Mouse (Mus musculus): Measurements from ENCODE around the gene Cul4b.

Cul4b gene

DNA sequence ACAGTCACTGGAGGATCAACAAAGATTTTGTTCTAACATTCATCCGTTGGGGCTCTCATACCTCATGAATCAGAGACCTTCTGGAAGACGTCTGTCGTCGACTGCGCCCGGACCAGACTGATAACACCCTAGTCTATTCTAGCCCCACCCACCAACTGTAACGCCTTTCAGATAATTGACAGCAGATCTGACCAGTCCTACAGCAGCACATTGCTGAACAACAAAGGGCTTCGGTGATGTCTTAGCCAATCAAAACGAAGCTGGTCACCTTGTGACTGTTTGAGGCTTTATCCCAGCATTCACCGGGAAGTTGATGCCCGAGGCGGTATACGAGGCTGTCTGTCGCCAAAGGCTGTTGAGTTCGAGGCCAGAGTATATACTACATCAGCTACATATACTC, at the start of gene Cul4b:
Cul4b (minus strand) TSS at position 119 of the 400 bp plus-strand sequence.
- TF ChIP-seq GATA4 (IDR thresholded peaks at IDR 0.05; ENCODE audit: insufficient replicate concordance, low read length) = no peak

DNA sequence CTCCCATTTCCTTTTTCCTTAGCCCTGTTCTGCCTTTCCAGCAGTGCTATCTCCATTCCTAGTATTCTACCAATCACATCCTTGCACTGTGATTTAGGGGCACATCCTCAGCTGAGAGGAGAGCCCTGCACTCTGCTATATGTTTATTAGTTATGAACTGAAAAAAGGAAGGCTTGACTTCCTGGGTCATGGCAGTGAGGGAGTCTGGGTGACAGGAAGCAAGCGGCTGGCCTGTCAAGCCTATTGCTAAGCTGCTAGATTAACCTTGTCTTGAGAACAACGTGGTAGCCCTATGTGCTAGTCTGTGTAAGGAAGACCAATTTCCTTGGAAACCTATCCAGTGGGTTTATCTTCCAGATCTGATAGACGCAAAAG, 25.0 kb upstream of the Cul4b start:
- TF ChIP-seq GATA4 (IDR thresholded peaks at IDR 0.05; ENCODE audit: insufficient replicate concordance, low read length) = no peak

DNA sequence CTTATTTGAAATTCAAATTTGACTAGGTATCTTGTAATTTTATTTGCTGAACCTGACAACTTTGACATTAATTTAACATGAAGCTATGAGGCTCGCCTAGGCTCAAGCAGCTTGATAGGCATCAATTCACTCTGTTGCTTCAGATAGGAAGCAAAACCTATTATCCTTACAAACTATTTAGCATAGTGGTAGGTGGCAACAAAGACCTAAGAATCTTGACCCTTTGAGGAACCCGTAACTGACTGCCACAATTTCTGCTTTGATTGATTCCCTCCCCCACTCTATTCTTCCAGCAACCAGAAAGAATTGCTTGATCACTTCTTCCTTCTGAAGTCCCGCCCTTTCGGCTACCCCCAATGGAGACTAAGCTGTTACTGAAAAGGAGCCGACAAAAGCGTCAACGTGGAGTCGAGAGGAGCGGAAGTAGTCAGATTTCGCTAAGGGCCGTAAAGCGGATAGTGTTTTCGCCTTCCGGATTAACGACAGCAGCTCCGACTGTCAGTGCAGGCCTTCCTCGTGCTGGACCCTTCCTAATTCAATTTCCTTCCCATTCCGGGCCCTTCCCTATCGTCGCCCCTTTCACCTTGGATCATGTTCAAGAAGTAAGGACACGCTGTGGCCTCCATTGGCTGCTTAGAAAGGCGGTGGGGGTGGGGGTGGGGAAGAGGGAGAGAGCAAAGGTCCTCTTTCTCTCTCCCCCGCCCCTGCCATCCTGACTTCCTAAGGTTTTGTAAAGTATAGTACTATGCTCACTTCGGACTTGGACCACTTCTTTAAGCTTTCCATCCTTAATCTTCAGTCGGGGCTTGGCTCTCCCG, 24.4 kb upstream of the Cul4b start, which contains the start of gene Mcts1:
Mcts1 (plus strand) TSS at position 402 of the 818 bp plus-strand sequence.
- TF ChIP-seq GATA4 (IDR thresholded peaks at IDR 0.05; ENCODE audit: insufficient replicate concordance, low read length) = peak; percentile 15; the same call in 1 of the 2 replicates

DNA sequence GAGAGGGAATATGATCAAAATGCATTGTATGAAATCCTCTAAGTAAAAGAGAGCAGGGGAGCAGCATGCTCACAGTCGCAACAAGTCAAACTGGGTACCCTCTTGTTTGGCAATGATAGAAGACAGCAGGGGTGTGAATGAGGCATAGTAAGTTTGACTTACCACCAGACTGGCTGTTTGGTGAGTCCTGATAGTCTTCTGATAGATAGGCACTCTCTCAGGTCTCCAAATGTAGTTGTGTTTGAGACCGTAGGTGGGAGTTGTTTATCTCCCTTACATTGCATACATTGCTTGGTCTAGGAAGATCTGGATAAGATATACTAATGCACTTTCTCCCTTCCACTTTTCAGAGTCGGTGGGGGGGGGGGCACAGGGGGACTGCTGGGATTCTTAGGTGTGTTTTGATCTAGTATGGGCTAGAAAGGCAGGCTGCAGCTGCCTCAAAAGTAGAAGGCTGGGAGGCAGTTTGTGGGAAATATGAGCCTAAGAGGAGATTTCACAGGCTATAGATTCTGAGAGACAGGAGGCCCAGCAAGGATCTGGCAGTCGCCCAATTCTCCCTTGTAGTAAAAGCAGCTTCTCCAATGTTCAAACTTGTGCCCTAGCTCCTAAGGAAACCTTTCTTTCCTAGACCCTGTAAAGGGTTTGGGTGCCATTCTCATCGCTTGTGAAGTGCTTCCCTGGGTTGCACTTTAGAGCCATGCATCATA, 17.3 kb upstream of the Cul4b start:
- TF ChIP-seq GATA4 (IDR thresholded peaks at IDR 0.05; ENCODE audit: insufficient replicate concordance, low read length) = no peak

DNA sequence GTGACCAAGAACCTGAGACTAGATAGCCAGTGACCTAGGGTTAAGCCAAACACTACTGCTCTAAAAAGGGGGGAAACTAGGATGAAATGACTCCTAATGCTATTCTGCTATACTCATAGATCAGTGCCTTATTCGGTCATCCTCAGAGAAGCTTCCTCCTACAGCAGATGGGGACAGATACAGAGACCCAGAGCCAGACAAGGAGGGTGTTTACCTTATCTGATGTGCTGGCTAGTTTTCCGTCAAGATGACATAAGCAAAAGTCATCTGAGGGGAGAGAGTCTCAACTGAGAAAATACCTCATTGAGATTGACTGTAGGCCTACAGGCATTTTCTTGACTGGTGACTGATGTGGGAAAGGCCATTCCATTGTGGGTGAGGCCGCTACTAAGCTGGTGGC, 15.8 kb upstream of the Cul4b start:
- no peak for TF ChIP-seq GATA4 (IDR thresholded peaks at IDR 0.05; ENCODE audit: insufficient replicate concordance, low read length)

DNA sequence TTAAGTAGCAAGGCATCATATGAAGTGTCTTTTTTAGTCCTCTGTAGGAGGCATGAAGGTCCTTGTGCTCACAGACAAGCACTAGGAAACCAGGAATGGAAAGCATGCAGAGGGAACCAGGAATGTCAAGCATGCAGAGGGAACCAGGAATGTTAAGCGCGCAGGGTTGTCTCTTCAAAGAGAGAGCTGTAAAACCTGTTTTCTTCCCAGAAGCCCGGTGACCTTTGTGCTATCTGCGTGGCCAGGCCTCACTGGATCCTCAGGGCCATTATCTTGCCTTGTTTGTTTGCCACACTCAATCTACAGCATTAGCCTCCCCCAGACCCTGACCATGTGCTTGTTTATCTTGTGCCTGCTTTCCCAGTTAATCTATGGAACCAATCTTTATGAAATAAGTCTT, 13.8 kb upstream of the Cul4b start:
- no peak for TF ChIP-seq GATA4 (IDR thresholded peaks at IDR 0.05; ENCODE audit: insufficient replicate concordance, low read length)

DNA sequence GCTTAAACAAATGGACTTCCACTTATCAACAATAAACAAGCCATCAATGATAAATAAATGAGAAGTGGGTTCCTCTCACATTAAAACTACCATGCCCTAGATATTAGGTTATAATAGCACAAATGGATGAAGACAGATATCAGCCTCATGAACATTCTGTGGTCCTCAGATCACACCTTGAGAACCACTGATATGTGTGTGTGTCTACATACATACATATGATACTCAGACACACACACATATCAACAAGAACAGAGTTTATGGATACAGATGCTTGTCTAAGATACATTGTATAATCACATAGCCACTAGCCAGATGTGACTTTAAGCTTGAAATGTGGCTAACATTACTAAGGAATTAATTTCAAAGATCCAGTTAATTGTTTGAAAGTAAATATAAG, 7.3 kb upstream of the Cul4b start:
- no peak for TF ChIP-seq GATA4 (IDR thresholded peaks at IDR 0.05; ENCODE audit: insufficient replicate concordance, low read length)

DNA sequence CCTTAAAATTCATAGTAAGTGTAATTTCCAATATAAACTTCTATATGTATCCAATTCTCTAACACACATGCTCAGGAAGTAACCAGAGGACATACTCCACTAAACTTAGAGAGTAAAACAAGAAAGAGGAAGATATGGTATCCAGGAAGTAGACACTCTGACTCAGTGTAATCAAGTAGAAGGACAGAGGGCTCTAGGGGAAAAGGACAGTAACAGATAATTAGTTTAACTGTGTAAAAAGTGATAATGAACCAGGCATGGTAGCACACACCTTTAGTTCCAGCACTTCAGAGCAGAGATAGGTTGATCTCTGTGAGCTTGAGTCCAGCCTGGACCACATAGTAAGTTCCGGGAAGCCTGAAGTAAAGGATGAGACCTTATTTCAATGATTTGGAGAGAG, 5.1 kb upstream of the Cul4b start:
- TF ChIP-seq GATA4 (IDR thresholded peaks at IDR 0.05; ENCODE audit: insufficient replicate concordance, low read length) = no peak

DNA sequence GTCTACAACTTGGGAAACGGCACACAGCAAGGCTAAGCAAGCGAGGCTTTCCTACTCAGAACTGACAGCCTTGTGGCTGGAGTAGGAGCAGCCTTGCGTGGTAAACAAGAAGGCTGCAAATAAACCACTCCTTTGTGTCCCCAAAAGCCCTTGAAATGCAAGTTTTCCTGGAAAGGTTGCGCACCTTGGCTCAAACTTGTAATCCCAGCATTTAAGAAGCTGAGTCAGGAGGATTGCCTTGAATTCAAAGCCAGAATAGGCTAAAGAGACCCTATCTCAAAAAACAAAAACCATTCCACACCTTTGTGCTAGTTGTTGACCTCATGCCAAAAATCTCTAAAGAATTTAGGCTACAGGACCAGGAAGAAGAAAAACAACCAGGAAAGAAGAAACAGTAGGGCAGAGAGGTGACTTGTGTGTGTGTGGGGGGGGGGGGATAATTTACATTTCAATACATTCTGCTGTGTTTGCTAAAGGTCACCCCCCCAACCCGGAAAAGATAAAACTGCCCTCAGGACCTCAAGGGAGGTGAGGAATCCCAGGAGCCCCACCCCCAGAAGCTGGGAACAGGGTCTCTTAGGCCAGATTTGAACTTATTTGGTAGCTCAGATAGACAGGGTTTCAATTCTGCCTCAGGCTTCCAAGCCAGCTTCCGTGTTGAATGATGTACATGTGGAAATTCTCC, 9.3 kb downstream of the Cul4b start:
- no peak for TF ChIP-seq GATA4 (IDR thresholded peaks at IDR 0.05; ENCODE audit: insufficient replicate concordance, low read length)

DNA sequence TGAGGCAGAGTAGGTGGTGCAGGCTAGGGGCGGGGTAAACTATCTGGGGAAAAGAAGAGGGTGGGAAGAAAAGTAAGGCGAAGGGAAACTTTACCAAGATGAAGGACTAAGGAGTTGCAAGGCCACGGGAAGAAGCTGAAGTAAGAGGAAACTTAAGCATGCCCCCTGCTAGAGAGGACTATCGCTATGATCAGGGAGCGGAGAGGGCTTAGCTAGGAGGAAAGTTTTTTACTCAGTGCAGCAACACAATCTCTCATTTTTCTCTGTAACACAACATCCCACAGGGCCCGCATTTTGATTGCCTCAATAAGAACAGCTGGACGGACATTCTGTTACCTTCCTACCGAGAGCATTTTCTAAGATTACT, 10.8 kb downstream of the Cul4b start:
- no peak for TF ChIP-seq GATA4 (IDR thresholded peaks at IDR 0.05; ENCODE audit: insufficient replicate concordance, low read length)

DNA sequence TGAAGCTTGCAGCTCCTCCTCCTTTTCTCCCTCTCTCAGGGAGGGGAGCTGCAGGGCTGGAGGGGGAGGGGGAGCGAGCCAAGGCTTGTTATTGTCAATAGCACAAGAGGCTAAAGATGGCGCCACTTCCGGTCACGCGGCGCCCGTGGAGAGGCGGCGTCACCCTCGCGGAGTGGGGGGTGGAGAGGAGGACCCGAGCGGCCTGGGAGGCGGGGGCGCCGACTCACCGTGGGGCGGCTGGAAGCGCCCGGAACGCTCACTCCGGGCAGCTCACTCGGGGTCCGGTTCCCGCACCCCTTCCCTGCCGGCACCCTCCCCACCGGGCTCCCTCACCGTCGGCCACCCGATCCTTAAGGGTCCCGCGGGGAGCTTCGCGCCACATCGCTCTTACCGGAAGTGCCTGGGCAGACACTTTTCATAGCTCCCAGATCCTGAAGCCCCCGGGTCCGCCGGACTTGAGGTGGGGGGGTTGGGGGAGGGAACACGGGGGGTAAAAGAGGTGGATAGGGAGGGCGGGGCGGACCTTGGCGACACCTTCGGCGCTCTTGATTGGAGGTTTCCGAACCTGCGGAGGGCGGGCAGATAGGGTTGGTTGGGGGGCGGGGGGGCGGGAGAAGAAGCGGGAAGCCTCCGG, 11.3 kb downstream of the Cul4b start:
- TF ChIP-seq GATA4 (IDR thresholded peaks at IDR 0.05; ENCODE audit: insufficient replicate concordance, low read length) = no peak

DNA sequence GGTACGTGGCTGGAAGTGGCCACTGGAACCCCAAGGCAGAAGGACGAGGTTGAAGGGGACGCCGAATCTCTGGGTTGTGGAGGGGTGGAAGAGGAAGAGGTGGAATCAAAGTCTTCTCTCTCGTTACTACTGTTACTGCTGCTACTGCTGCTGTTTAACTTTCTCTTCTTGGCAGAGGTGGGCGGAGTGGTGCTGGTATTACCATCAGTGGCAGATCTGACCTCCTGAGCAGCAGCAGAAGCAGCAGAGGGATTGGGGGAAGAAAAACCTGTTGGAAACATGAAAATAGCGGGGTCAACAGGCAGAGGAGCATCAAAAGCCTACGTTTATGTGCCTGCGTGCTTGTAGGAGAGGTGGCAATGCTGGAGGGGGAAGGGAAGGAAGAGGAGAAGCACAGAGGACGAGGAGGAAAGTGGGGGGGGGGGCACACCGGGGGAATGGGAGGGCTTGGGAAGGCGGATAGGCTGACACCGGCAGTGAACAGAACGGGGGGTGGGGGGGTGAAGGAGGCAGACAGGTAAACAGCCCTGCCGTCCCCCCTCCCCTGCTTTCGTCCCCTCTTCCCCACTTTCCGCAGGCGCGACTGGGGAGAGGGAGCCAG, 12.0 kb downstream of the Cul4b start:
- no peak for TF ChIP-seq GATA4 (IDR thresholded peaks at IDR 0.05; ENCODE audit: insufficient replicate concordance, low read length)

DNA sequence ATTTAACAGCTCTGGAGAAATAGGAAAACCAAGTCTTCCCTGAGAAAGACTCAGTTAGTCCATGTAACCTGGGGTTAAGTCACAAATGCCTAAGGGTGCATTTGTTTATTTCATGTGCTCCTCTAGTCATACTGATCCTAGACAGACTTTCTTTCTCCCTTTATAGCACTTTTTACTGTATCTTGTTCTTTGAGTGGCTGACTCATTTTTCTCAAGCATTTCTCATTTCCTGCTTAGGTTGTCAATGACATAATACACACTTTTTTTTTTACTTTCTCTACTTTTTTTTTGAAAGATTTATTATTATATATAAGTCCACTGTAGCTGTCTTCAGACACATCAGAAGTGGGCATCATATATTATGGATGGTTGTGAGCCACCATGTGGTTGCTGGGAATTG, 22.7 kb downstream of the Cul4b start:
- TF ChIP-seq GATA4 (IDR thresholded peaks at IDR 0.05; ENCODE audit: insufficient replicate concordance, low read length) = no peak

DNA sequence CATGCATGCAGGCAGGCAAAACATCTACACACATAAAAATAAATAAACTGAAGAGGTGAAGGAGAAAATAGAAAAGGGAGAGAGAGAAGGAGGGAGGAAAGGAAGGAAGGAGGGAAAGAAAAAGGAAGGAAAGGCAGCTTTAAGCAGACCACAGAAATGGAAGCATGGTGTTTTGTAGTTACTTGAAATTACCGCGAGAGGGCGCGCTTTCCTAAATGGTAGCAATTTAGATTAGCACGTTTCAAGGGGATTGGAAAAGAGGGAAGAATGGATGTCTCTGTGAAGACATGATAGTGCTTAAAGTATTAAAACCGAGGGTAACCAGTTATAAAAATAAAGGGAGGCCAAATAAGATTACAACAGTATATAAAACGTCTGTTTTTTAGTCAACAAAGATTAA, 61.4 kb downstream of the Cul4b start:
- TF ChIP-seq GATA4 (IDR thresholded peaks at IDR 0.05; ENCODE audit: insufficient replicate concordance, low read length) = no peak

DNA sequence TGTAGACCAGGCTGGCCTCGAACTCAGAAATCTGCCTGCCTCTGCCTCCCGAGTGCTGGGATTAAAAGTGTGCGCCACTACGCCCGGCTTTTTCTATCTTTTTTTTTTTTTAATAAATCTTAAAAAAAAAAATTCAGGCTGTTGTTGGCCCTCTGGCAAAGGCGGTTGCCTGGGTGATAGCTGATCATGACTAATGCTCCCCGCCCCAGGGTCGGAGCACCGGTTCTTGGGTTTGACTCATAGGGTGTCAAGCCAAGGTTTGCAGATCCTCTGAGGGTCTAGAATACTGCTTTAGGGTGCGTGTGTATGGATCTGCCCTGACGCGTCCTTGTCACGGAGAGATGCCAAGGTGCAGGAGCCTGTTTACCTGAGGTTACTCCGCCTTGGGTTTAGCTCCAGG, 71.2 kb downstream of the Cul4b start:
- no peak for TF ChIP-seq GATA4 (IDR thresholded peaks at IDR 0.05; ENCODE audit: insufficient replicate concordance, low read length)

All from liver, adult (tissue).